Mouse (Mus musculus): Measurements from ENCODE around the gene Gm44502.

DNA sequence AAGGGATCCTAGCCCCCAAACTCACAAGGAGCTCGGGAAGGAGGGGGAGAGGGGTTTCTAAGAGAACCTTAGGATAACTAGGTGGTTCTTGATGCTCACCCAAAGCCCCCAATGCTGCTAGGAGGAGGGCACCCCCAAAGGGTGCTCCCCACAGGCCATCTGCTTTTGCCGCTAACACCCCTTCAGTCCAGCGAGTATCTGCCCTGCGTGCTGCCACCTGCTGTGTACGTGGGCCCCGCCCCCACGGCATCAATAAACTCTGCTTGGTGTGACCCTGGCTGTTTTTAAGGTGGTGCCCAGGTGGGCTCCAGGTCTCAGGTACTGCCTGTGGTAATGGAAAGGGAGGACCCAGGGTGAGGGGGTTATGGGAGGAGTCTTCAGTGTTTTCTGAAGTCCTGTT lies 32.7 kb upstream of the Gm44502 start:
- TF ChIP-seq CTCF (IDR thresholded peaks at IDR 0.05; ENCODE audit: control insufficient read depth, insufficient read depth, insufficient read length) = no peak
- TF ChIP-seq USF1 (IDR thresholded peaks at IDR 0.05; ENCODE audit: low read depth) = no peak
- no peak for TF ChIP-seq MAX (IDR thresholded peaks at IDR 0.05)
- TF ChIP-seq MYOG (IDR thresholded peaks at IDR 0.05; ENCODE audit: control insufficient read depth, extremely low read depth, insufficient read length) = no peak
- TF ChIP-seq FOSL1 (IDR thresholded peaks at IDR 0.05; ENCODE audit: insufficient read depth, low read length, poor library complexity, severe bottlenecking) = no peak
- no peak for TF ChIP-seq CEBPB (IDR thresholded peaks at IDR 0.05; ENCODE audit: low read depth)
- no peak for TF ChIP-seq MYOD1 (IDR thresholded peaks at IDR 0.05; ENCODE audit: control insufficient read depth, insufficient read length, low read depth)
